In the genomic region with DNA sequence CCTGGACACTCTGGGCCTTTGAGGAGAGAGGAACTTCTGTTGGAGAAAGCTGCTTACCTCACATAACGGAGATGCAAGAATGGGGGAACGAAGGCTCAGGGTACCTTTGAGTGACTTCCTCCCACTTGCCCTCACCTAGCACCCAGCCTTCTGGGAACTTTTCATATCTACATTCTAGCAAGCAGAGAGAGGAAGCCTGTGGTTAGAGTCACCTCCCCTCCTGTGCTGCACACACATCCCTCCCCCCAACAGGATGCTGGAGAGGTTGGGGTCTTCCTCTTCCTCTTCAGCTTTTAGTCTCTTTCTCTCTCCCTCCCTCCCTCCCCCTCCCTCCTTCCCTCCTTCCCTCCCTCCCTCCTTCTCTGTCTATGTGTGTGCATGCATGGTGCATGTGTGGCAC, we compare ENCODE assay signal across 19 mouse cellular contexts. TPM values are rescaled to one million over a fixed set of nuclear protein-coding genes. Genes with fewer than 3 reads are reported as not detected.
DNase-seq lines count a peak whose midpoint lies in the region; ATAC-seq and TF ChIP-seq lines count a peak whose summit lies in the region.
"Had no signal": no experiment of that assay in that cellular context is flagged by ENCODE, and none has a peak within 500 bp of the region (broad histone marks: within the 10 kb centered on the region; RNA-seq: fewer than 3 reads in every experiment).

A gene (minus strand): TSS at position 134 of the 400 bp plus-strand sequence.

- ATAC-seq in hindbrain, embryonic 13.5 days (ENCODE audit: low FRiP score) = no peak
- no peak for ATAC-seq in intestine, embryonic 15.5 days
- ATAC-seq: forebrain, embryonic 16.5 days had no signal

- no peak for TF ChIP-seq RAD21 in CH12.LX (IDR thresholded peaks at IDR 0.05; ENCODE audit: low read depth, low read length)

- peak; percentile 27 for DNase-seq in lung, postnatal 25 days (ENCODE audit: low spot score)
- DNase-seq in lung, adult 18-20 months = no peak
- no peak for DNase-seq in CH12.LX (ENCODE audit: extremely low read depth)
- DNase-seq in thymus, postnatal 10 days (ENCODE audit: low spot score in 2 of 2) = peak; percentile 77 to 84
- DNase-seq in retina, embryonic 14.5 days (ENCODE audit: low spot score) = no peak
- DNase-seq: cerebellum, postnatal 14 days; gastrocnemius, postnatal 25 days; kidney, postnatal 4 days; right cerebral cortex, postnatal 14 days had no signal

- no peaks in the 10 kb centered on the region for H3K79me2 ChIP-seq in CH12.LX (replicated peaks; ENCODE audit: control insufficient read depth, extremely low read depth, insufficient read depth, poor library complexity, severe bottlenecking)

- no peak for TF ChIP-seq POLR2A in CH12.LX (IDR thresholded peaks at IDR 0.05; ENCODE audit: low read depth, low read length)

- H3K36me3 ChIP-seq in CH12.LX (replicated peaks in 1 of 2; ENCODE audit: control insufficient read depth in 1 of 2, insufficient read depth in 1 of 2, low read length in 1 of 2) = peaks cover 0 to 3% of the 10 kb centered on the region in 2 experiments
- H3K36me3 ChIP-seq in megakaryocyte, embryonic 14.5 days (replicated peaks; ENCODE audit: low read length) = no peaks in the 10 kb centered on the region
- no peaks in the 10 kb centered on the region for H3K36me3 ChIP-seq in hindbrain, embryonic 13.5 days
- H3K36me3 ChIP-seq in intestine, embryonic 15.5 days = no peaks in the 10 kb centered on the region
- H3K36me3 ChIP-seq: embryonic facial prominence, embryonic 13.5 days; midbrain, embryonic 10.5 days had no signal

- peak within 1 kb of the TSS; percentile 61 for H3K4me2 ChIP-seq in CH12.LX (ENCODE audit: insufficient read depth, low read depth, poor library complexity, severe bottlenecking)
- no peak within 1 kb of the TSS for H3K4me2 ChIP-seq in hindbrain, embryonic 13.5 days
- no peak within 1 kb of the TSS for H3K4me2 ChIP-seq in intestine, embryonic 15.5 days (replicated peaks)
- H3K4me2 ChIP-seq: embryonic facial prominence, embryonic 13.5 days had no signal

- H3K9ac ChIP-seq in CH12.LX (ENCODE audit: insufficient read depth, low read depth) = no peak within 1 kb of the TSS; the same call in 1 of the 2 replicates
- H3K9ac ChIP-seq in hindbrain, embryonic 13.5 days = no peak within 1 kb of the TSS
- H3K9ac ChIP-seq in intestine, embryonic 15.5 days = no peak within 1 kb of the TSS
- H3K9ac ChIP-seq: embryonic facial prominence, embryonic 13.5 days; liver, embryonic 14.5 days had no signal

- TF ChIP-seq EP300 in CH12.LX (IDR thresholded peaks at IDR 0.05; ENCODE audit: low read length) = no peak

- H3K27ac ChIP-seq in CH12.LX (ENCODE audit: insufficient read depth, low read depth) = no peak within 1 kb of the TSS
- no peak within 1 kb of the TSS for H3K27ac ChIP-seq in hindbrain, embryonic 13.5 days
- no peak within 1 kb of the TSS for H3K27ac ChIP-seq in intestine, embryonic 15.5 days
- H3K27ac ChIP-seq: embryonic facial prominence, embryonic 13.5 days; liver, embryonic 14.5 days; midbrain, embryonic 10.5 days had no signal

- WGBS in hindbrain, embryonic 13.5 days = 86% methylated on average over 2 of the region's 2 CpGs
- WGBS in intestine, embryonic 15.5 days = 80% methylated on average over 2 of the region's 2 CpGs

- dilution Hi-C loops in CH12.LX (cut with MboI; ENCODE audit: extremely low pct_ligation_motif_present, extremely low pct_unique_long_range_greater_than_20kb, low sequenced_read_pairs) = no loop called here

- no peak for TF ChIP-seq CTCF in CH12.LX (conservative IDR thresholded peaks at IDR 0.05 in 1 of 2, IDR thresholded peaks at IDR 0.05 in 1 of 2; ENCODE audit: low read depth in 2 of 2, low read length in 2 of 2)

- no peaks in the 10 kb centered on the region for H3K9me3 ChIP-seq in CH12.LX (replicated peaks; ENCODE audit: low read length)
- no peaks in the 10 kb centered on the region for H3K9me3 ChIP-seq in megakaryocyte, embryonic 14.5 days
- H3K9me3 ChIP-seq in hindbrain, embryonic 13.5 days = no peaks in the 10 kb centered on the region
- H3K9me3 ChIP-seq in intestine, embryonic 15.5 days = no peaks in the 10 kb centered on the region
- H3K9me3 ChIP-seq: embryonic facial prominence, embryonic 13.5 days; midbrain, embryonic 10.5 days had no signal

- H3K27me3 ChIP-seq in CH12.LX (replicated peaks) = no peaks in the 10 kb centered on the region
- H3K27me3 ChIP-seq in megakaryocyte, embryonic 14.5 days (replicated peaks) = no peaks in the 10 kb centered on the region
- H3K27me3 ChIP-seq in hindbrain, embryonic 13.5 days = no peaks in the 10 kb centered on the region
- H3K27me3 ChIP-seq in intestine, embryonic 15.5 days (replicated peaks) = no peaks in the 10 kb centered on the region

- peaks cover 23 to 39% of the 10 kb centered on the region in 2 experiments for H3K4me1 ChIP-seq in CH12.LX (ENCODE audit: control insufficient read depth in 1 of 2, insufficient read depth in 2 of 2)
- H3K4me1 ChIP-seq in megakaryocyte, embryonic 14.5 days = peaks cover 50% of the 10 kb centered on the region
- H3K4me1 ChIP-seq in hindbrain, embryonic 13.5 days (replicated peaks) = no peaks in the 10 kb centered on the region
- no peaks in the 10 kb centered on the region for H3K4me1 ChIP-seq in intestine, embryonic 15.5 days (replicated peaks)
- H3K4me1 ChIP-seq: embryonic facial prominence, embryonic 13.5 days; midbrain, embryonic 10.5 days had no signal

- peak within 1 kb of the TSS in 1 of 3 experiments; percentile 2 for H3K4me3 ChIP-seq in CH12.LX (replicated peaks in 1 of 3; ENCODE audit: low read depth in 2 of 3, low read length in 2 of 3, poor library complexity in 1 of 3)
- peak within 1 kb of the TSS; percentile 58 for H3K4me3 ChIP-seq in megakaryocyte, embryonic 14.5 days (replicated peaks)
- H3K4me3 ChIP-seq in hindbrain, embryonic 13.5 days = no peak within 1 kb of the TSS
- H3K4me3 ChIP-seq in intestine, embryonic 15.5 days (replicated peaks) = no peak within 1 kb of the TSS
- H3K4me3 ChIP-seq: embryonic facial prominence, embryonic 13.5 days; midbrain, embryonic 10.5 days had no signal

- in situ Hi-C loops in CH12.LX (cut with MboI; ENCODE audit: low pct_ligation_motif_present, low pct_unique_long_range_greater_than_20kb, low sequenced_read_pairs) = no loop called here

TF ChIP-seq in CH12.LX, 34 proteins besides CTCF, POLR2A, EP300 and RAD21:
- TF ChIP-seq GABPA (IDR thresholded peaks at IDR 0.05; ENCODE audit: insufficient replicate concordance, low read depth, low read length) (no peak), MXI1 (IDR thresholded peaks at IDR 0.05; ENCODE audit: low read depth, low read length) (no peak)

RNA-seq across cellular contexts. Expression of the gene that starts here (rescaled TPM):
- total RNA-seq in CH12.LX (2012; rRNA removed) (1.2 and 2.0 TPM in 2 replicates), CH12.LX (2014; rRNA removed) (3.5 and 4.1 TPM in 2 replicates)
- 4.1 and 5.8 TPM in 2 replicates for polyA plus RNA-seq in CH12.LX (2012; ENCODE audit: insufficient read length, low read depth)
- polyA plus RNA-seq in megakaryocyte, embryonic 14.5 days (2012; ENCODE audit: insufficient read depth, low replicate concordance) = 2.0 and 3.2 TPM in 2 replicates
- polyA plus RNA-seq in hindbrain, embryonic 13.5 days (2015; fragmentation: Nextera tagmentation; extraction: Ambion mirVana) = 0.12 TPM in 1 of 2 replicates, not detected in the other
- 0.28 and 0.40 TPM in 2 replicates for polyA plus RNA-seq in intestine, embryonic 15.5 days (2015; fragmentation: Nextera tagmentation; extraction: Ambion mirVana)
- total RNA-seq: ES-E14; gastrocnemius, postnatal 25 days had no signal
- polyA plus RNA-seq: forebrain, embryonic 16.5 days; heart, postnatal 0 days; midbrain, embryonic 10.5 days; neural tube, embryonic 14.5 days had no signal

Comparison
In these comparisons a context has a peak if more than half of its experiments do, and no peak if none do; other contexts are left out.
1. DNase-seq: peak in lung, postnatal 25 days (single experiment) and thymus, postnatal 10 days (2 of 2); none in lung, adult 18-20 months (0 of 2), CH12.LX (single experiment) and retina, embryonic 14.5 days (single experiment).